Mouse (Mus musculus) ES-E14 (cell line): ENCODE data around the gene Rhbdd1.

ENCODE experiments used
- CHD2 ChIP-seq: IDR thresholded peaks from 2 replicates; pipeline ENCODE4 v1.6.1; 2014; ENCODE audit warnings: mild to moderate bottlenecking, low read depth, low read length, inconsistent platforms
- MAFK ChIP-seq: IDR thresholded peaks from 2 replicates; pipeline ENCODE4 v1.6.1; 2014; ENCODE audit warnings: mild to moderate bottlenecking, low read depth, low read length, inconsistent platforms; ENCODE audit not compliant: insufficient read depth

DNA sequence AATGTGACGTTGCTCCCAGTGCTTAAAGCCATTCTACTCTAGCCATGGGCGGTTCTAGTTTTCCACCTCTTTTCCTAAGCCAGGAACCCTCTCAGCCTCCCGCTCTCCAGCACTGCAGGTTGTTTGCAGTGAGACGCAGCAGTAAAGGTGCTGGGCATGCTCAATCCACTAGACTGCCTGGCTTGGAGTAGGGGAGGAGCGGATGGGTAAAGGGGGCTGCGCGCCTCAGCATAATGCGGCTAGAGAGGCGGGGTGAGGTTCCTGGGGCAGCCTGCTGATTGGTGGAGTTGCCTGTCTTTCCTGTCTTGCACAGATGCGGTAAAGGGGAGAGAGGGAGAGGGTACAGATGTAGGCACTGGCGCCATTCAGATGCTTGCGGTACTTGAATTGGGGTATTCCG, 23.5 kb upstream of the Rhbdd1 start:
- TF ChIP-seq CHD2 (no peak), MAFK (no peak)
